Mouse (Mus musculus): ENCODE data around the gene Atp1a1. TPM values are rescaled to one million over a fixed set of nuclear protein-coding genes. Genes with fewer than 3 reads are reported as not detected.
A peak's percentile ranks its signal among the peaks of the same experiment; 100 is the strongest.

The Atp1a1 gene
- polyA plus RNA-seq, 1 experiment: 257 TPM

DNA sequence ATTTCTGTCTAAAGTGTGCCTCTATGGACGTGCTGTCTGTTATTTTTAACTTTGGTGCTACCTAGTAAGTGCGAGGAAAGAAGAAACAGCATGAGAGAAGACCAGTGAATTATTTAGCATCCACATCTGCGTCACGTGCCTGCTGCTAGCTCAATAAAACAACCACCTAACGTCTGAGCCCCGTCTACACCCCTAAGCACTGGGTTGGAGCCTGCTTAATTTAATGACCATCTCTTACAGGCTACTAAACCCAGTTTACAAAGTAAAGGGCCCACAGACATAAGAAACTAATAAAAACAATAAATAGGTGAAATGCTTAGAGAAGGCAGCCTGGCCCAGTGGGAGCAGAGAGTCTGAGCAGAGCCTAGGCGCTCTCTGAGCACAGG, 11.2 kb downstream of the Atp1a1 start:
- DNase-seq (ENCODE audit: low read depth): no peak

DNA sequence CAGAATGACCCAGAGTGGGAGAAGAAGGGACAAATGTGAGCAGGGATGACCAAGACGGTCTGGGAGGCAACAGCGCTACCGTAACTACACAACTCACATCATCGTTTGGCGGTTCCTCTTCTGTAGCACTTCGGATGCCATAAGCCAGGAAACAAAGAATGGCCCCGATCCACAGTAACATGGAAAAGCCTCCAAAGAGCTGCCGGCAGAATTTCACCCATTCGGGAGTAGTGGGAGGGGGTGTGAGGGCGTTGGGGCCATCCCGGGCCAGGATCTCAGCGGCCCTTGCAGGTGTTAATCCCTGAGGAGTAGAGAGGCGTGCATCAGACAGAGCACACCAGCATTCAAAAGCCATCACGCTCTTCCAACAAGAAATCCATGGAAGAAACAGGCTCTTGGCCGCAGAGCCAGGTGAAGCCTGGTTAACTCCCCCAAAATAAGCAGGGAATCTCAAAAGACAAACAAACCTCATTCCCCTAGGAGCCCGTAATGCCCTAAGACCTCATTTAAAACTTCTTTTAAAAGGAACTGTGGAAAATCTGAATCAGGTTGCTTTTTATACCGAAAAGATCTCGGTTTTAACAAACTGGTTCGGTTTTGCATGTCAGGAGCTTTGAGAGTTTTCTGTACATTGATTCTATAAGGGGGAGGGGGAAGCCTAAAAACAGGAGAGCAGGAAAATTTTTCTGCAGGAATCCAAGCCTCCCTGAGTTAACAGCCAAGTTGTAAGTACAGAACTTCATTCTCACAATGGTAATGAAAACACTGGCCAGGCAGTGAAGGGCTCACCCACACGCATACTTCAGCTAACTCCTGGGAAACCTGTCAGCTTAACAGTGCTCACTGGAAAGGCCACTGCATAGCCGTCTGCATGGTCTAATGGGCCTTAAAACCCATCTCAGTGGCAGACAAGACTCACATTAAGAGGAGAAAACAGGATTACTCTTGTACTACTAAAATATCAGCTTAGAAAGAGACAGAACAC, 11.9 kb downstream of the Atp1a1 start:
- DNase-seq (ENCODE audit: low read depth): no peak

DNA sequence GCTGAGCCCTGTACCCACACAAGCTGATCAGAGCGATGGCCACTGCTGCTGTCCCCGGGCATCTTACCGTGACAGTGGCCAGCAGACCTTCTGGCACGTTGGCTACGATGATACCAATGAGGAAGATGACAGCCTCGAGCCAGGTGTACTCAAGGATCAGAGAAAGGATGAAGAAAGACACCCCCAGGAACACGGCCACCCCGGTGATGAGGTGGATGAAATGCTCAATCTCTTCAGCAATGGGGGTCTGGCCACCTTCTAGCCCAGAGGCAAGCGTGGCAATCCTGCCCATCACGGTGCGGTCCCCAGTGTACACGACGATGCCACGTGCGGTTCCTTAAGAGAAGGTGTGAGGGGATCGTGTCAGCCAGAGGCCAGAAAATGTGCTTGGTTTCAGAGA, 14.1 kb downstream of the Atp1a1 start:
- no peak for DNase-seq (ENCODE audit: low read depth)

DNA sequence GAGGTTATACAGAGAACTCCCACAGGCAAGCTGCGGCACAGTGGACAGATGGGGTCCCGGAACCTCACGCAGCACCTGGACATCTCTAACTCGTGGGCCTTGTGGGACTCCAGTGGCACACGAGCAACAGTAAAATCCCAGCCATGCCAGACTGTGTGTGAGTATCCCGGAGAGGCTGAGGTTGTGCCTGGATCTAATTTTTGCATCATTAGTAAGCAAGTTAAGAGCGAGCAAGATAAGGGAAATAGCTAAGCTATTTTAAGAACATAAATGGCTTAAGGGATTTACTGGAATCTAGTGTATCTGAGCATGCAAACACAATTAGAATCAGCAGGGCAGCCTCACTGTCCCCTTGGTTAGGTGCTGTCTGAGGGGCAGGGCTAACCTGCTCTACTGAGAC, 16.2 kb downstream of the Atp1a1 start:
- DNase-seq (ENCODE audit: low read depth): no peak

DNA sequence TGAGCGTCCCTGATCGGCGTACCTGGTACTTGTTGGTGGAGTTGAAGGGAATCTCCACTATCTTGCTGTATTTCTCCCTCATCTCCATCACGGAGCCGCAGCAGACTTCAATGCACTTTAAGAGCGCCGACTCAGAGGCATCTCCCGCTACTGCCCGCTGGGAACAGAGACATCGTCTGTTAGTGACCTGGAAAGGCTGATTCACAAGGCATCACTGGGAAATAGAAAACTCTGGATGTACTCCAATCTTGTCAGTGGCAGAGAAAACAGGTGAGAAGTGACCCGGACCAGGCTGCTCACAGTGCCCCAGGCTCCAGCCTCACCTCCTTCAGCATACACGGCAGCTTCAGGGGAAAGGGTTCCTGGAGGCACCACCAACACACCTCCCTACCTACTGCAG, 17.7 kb downstream of the Atp1a1 start:
- DNase-seq (ENCODE audit: low read depth): no peak

DNA sequence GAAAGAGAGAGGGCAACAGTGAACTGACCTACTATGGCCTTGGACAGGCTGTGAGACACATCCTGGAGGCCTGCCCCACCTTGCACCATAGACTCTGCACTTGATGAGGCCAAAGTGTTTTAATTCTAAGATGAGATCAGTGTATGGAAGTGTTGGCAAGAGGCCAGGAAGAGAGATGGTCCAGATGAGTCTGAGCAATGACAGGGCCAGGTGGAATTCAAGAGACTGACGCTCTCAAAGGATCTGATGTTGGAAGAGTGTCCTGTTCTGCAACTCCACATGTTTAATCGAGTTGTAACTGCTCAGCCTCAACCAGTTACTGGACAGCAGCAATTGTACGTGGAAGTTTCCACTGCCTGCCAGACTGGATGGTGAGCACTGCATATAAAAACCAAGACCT, 26.4 kb downstream of the Atp1a1 start:
- DNase-seq (ENCODE audit: low read depth): no peak

DNA sequence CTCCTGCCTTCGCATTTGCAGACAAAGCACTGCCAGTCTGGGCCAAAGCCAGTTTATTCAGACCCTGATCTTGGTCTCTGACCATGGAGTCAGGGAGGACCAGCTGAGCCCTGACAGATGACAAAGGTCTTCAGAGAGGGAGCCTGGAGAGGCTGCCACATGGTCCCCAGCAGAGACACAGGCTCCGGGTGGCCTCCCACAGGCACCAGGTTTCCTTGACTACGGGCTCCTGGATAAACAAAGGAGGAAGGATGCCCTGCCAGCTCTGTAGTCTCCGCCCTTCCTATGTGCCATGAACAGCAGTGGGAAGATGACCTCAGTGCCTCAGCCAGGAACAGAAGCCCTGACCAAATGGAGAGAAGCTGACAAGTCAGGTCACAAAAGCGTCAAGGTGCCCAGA, 27.1 kb downstream of the Atp1a1 start:
- DNase-seq (ENCODE audit: low read depth): no peak

DNA sequence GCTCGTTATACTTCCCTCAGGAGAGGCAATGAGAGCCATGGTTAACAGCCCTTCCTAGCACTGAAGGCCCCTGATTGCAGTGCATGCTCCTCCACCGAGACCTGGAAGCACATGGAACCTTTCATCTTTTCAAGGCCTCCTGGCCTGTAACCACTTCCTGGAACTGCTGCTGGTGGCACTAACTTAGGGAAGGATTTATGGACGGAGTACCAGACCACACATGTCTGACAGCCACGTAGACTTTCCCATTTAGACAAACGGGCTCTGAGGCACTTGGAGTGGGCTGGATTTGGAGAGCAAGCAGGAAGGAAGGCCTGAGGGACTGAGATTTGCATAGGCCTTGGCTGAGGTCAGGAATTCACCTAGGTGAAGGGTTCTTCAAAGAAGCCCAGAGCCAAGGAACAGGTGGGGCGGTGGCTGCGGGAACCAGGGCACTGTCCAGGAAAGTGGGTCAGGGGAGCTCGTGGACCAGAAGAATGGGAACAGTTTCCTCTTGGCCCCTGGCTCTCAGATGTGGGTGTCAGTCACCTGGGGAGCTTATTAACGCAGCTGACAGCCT, 28.9 kb downstream of the Atp1a1 start:
- DNase-seq (ENCODE audit: low read depth): no peak

DNA sequence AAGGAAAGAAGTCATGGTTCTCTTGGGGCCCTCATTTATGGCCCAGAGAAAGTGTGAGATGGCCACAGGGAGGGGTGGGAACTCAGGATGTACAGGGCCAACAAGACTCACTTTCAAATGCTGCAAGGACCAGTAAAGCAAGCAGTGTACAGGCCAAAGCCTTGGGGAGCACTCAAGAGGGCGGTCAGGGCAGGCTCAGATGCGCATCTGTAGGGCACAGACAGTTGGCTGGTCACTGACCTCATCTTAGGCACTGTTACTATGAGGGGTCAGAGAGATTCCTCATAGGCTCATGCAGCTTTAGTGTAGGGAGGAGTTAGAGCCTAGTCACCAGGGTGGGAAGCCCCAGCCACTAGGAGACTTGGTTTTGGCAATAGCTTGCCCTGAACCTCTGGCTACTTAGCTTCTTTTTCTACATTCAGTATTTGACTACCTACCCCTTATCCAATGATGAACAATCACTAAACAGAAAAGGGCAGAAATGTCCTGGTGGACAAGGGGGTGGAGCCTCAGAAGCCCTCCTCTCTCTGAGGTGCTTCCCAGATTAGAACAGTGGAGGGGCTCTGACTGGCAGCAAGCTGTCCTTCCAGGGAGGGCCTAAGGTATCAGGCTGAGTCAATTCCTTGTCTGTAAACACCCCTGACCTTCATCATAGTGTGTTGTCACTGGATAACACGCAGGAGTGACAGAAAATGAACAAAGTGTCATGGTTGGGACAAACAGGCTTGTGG, 29.9 kb downstream of the Atp1a1 start:
- no peak for DNase-seq (ENCODE audit: low read depth)

DNA sequence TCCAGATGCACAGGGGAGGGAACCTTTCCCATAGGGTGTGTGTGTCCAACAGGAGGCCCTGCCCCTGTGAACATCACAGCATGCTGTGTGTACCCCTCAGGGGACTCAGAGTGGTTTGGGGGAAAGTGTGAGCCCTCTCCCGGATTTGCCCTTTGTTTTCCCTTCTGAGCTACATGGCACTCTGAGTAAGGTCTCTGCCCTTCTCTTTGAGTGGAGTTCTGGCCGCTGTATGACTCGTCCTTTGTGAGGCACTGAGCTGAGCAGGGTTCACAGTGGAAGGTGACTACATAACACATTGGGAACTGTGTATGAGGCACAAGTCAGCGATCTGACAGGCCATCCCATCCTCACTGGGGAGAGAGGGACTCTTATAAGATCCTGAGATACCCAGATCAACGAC, 31.5 kb downstream of the Atp1a1 start:
- DNase-seq (ENCODE audit: low read depth): no peak

DNA sequence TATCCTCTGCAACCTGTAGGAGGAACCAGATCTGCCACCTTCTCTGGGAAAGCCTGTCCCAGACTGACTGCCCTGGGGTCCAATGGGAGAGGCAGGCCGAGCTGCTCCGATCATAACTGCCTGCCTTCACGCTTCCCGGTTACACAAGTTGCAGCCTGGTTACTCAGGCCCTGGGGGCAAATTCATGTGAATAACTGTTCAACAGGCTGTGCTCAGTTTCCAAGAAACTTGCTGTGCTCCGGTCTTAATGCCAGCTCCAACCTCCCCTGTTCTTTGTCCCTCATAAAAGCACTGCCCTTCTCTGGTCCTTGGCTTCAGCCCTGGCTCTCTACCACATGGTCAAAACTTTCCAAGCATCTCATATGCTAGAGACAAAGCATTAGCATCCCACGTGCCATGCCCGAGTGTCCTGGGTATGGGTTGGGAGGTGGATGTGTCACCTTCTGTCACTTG, 32.3 kb downstream of the Atp1a1 start:
- no peak for DNase-seq (ENCODE audit: low read depth)

DNA sequence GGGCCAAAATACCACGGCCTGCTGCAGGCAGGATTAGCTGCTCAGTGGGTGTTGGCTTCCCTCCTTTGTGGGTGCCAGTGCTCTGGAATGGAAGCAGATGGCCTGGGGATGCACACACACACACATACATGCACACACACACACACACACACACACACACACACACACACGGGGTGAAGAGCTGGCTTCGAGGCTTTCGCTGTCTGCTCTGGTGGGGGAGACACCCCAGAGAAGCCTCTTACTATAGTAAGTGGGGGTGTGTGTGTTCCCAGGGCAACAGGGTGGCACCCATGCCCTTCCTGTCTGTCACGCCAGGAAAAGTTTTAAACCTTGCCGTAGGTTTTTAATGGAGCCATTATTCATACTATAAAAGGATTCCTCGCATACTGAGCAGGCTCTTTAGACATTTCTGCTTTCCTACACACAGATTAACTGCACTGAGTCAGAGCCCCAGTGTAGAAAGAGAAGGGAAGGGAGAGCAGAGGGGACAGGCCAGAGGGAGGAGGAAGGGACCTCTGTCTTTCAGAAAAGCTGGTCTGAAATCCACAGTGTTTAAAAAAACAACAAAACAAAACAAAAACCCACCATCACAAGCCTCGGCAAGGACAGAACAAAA, 32.9 kb downstream of the Atp1a1 start:
- no peak for DNase-seq (ENCODE audit: low read depth)

DNA sequence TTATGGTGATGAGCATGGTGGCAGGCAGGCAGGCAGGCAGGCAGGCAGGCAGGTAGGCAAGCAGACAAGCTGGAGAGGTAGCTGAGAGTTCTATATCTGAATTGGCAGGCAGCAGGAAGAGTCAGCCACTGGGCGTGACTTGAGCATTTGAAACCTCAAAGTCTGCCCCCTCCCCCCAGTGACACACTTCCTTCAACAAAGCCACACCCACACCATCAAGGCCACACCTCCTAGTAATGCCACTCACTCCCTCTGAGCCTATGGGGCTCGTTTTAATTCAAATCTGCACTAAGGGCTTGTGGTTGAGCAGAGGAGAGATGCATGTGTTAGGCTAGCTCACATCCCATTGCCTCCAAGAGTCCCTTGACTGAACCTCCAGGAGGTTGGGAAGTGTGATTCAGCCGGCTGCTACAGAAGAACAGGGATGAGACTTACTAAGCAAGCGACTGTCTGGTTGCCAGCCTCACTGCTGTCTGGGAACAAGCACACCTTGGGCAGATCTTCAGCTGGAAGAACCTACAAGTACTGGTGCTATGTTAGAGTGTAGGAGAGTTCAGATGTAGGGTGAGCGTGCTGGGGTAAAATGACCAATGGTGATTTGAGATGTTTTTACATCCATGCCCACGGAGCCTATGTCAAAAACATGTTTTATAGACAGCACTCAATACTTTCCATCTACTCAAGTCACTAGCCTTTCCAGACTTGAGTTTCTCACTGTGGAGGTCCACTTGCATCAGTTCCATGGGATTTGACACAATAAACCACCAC, 33.6 kb downstream of the Atp1a1 start:
- no peak for DNase-seq (ENCODE audit: low read depth)

DNA sequence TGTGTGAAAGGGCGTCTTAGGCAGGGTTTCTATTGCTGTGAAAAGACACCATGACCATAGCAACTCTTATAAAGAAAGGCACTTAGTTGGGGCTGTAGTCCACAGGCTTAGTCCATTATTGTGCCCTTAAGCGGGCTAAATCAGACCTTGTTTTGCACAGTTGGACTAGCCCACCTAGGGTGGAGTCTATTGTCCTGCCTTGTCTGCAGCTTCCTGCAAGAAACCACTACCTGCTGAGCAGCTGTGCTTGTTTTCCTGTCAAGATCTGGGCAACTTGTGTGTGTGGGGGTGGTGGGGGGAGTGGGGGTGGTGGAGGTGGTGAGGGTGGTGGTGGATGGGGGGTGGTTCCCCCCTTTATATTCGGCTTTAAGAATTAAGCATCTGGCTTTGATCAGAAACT, 34.2 kb downstream of the Atp1a1 start:
- no peak for DNase-seq (ENCODE audit: low read depth)

DNA sequence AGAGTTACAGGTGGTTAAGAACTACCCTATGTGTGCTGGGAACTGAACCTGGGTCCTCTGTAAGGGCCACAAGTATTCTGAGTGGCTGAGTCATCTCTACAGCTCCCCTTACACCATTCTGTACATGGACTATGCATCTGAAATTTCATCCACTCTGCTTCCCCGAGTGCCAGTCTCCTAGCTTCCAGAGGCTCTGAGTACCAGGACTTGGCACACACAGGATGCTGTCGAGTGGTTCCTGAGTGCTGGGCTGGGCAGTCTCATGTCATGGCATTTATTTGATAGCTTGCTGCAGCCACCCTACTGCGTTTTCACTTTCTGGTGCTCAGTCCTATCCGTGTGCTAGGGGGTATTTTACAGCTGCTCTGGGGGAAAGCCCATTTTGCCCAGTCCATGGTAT, 35.9 kb downstream of the Atp1a1 start:
- no peak for DNase-seq (ENCODE audit: low read depth)

DNA sequence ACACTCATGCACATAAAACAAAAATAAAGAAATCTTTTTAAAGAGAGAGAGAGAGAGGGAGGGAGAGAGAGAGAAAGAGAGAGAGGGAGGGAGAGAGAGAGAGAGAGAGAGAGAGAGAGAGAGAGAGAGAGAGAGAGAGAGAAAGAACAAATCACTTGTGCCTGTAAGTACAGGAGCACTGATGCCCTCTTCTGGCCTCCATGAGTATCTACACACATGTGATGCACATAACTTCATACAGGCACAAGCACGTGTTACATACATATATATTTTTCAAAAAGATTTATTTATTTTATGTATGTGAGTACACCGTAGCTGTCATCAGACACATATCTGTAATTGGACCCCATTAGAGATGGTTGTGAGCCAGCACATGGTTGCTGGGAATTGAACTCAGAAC, 40.5 kb downstream of the Atp1a1 start:
- no peak for DNase-seq (ENCODE audit: low read depth)

DNA sequence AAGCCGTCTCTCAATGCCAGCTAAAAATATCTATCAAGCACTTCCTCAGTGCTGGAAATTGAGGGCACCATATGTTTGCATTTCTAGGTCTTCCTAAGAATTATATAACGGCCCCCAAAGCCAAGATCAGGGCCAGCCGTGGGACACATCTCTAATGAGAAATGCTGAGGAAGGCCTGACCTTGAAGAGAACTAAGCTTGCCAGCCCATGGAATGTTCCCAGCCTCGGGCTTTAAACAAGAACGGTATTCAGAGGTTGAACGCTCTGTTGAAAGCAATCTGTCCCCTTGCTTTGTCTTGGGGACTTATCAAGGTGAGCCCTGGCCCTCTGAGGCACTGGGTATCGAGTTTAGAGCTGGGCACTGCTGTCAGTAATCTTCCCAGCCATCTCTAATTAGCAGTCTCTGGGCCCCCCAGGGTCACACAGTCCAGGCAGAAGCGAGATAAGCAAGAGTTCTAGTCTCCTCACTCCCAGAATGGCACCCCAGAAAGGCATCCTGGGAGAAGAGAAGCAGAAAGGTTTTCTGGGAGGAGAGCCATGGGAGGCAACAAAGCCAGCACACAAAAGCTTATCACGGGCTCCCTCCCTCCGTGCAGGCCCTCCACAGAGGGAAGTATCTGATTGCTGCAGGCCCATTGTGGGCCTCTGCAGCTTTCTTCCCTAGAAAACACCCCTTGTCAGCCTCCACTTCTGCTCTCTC, 41.8 kb downstream of the Atp1a1 start:
- DNase-seq (ENCODE audit: low read depth): no peak

DNA sequence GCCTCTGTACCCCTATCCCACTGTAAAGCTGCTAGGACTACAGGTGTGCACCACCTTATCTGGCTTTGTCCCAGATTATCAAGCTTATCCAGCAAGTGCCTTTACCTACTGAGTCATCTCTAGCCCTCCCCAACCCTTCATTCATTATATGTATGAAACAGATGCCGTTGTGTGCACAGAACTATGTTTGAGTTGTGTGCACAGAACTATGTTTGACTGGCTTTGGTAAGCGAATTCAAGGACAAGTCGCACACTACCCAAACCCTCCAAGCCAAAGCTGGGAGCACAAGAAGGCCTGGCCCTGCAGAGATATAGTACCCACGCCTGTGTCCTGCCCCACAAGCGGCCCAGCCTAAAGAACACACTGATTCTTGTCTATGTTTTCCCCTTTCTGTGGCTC, 42.5 kb downstream of the Atp1a1 start:
- no peak for DNase-seq (ENCODE audit: low read depth)

DNA sequence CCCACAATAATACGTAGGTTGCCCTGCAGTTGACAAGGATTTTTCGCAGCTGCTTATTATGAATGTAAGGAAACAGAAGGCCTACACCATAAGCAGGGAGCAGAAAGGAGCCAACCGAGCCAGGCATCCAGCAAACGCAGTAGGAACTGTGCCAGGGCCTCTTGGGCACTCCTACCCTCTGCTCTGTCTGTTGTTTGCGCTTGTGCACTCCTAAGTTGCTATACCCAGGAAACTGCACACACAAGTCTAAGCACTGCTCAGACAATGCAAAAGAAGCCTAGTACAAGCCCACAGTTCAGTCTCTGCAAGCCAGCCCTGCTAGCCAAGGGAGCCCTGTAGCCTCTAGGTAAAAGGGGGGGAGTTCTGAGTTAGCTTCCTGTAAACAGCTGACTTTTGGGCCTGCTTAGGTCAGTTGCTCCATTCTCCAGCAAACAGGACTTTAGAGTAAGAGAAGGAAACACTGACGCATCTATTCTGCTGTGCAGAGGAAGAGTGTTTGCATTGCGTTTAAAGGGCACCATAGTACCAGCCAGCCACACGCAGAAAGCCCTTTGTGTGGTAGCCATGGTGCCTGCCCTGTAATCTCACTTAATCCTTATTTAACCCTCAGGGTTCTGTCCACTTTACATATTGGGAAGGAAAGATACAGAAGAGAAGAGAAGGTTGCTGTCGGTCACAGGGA, 43.5 kb downstream of the Atp1a1 start:
- no peak for DNase-seq (ENCODE audit: low read depth)

DNA sequence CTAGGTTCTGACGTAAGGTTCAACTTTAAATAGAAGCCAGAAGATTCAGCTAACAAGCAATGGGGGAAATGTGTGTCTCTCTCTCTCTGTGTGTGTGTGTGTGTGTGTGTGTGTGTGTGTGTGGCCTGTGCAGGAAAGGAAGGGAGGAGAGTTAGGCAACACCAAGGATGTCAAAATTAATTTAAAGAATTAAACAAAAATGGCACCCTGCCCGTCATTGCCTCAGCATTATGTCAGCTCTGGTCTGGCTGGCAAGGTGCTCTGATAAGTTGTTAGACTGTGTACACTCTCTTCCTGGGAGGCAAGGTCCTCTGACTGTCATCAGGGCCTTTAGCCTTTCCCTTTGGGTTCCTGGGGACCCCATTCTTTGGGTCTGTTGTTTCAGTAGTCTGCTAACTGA, 47.8 kb downstream of the Atp1a1 start:
- peak; percentile 66 for DNase-seq (ENCODE audit: low read depth)
